Mouse (Mus musculus) liver, embryonic 15.5 days (tissue): ENCODE results near the gene Hpse2. TPM values are rescaled to one million over a fixed set of nuclear protein-coding genes. Genes with fewer than 3 reads are reported as not detected.

Experiments used
- ATAC-seq: fragments of 200-750 bp; cut with Nextera tagmentation; 2 replicates; pipeline ENCODE4 v1.8.0; 2017; ENCODE audit warnings: moderate number of reproducible peaks, mild to moderate bottlenecking, moderate library complexity; ENCODE audit not compliant: insufficient read depth
- H3K27ac ChIP-seq: fragments of 300-500 bp; sonication (generic); replicated peaks from 2 replicates; pipeline ENCODE4 v1.5.1; 2015; ENCODE audit warnings: mild to moderate bottlenecking, inconsistent platforms
- H3K27me3 ChIP-seq: fragments of 300-500 bp; sonication (generic); 2 replicates; pipeline ENCODE4 v1.6.1; 2015; ENCODE audit warnings: mild to moderate bottlenecking, inconsistent platforms
- H3K36me3 ChIP-seq: fragments of 300-500 bp; sonication (generic); replicated peaks from 2 replicates; pipeline ENCODE4 v1.6.1; 2015; ENCODE audit warnings: moderate library complexity, mild to moderate bottlenecking, inconsistent platforms
- H3K4me1 ChIP-seq: fragments of 300-500 bp; sonication (generic); replicated peaks from 2 replicates; pipeline ENCODE4 v1.6.1; 2015; ENCODE audit warnings: inconsistent platforms
- H3K4me2 ChIP-seq: fragments of 300-500 bp; sonication (generic); 2 replicates; pipeline ENCODE4 v1.6.1; 2015; ENCODE audit warnings: moderate library complexity, mild to moderate bottlenecking, inconsistent platforms
- H3K4me3 ChIP-seq: fragments of 300-500 bp; sonication (generic); replicated peaks from 2 replicates; pipeline ENCODE4 v1.5.1; 2015; ENCODE audit warnings: mild to moderate bottlenecking, inconsistent platforms
- H3K9ac ChIP-seq: fragments of 300-500 bp; sonication (generic); 2 replicates; pipeline ENCODE4 v1.6.1; 2015; ENCODE audit warnings: moderate library complexity, mild to moderate bottlenecking, inconsistent platforms
- H3K9me3 ChIP-seq: fragments of 300-500 bp; sonication (generic); replicated peaks from 2 replicates; pipeline ENCODE4 v1.6.1; 2016; ENCODE audit warnings: inconsistent platforms
- WGBS: fragments of 180-500 bp; shearing (Covaris S2); methylation state at CpG from one replicate; pipeline ENCODE4 v1.1.7; 2015; ENCODE audit warnings: mixed read lengths; ENCODE audit not compliant: insufficient replicate concordance; 5-methylcytosine and 5-hydroxymethylcytosine counted together
- polyA plus RNA-seq: library from polyadenylated mRNA; unstranded; fragments of >200 nt; fragmentation: Nextera tagmentation; extraction: Ambion mirVana; gene quantifications from 2 replicates; pipeline ENCODE4 v1.2.1, GENCODE M21; 2015

The Hpse2 gene
- polyA plus RNA-seq, 1 experiment from 2014 or later = not detected

GRCm38 (mm10) chr19:42948114-42948636 is 440.0 kb downstream of the Hpse2 start:
- no peak overlapping the region for H3K9ac ChIP-seq
- no peak overlapping the region for H3K4me2 ChIP-seq
- H3K27me3 ChIP-seq = no peaks in the 10 kb centered on the region
- H3K9me3 ChIP-seq = no peaks in the 10 kb centered on the region
- no peaks in the 10 kb centered on the region for H3K4me1 ChIP-seq
- ATAC-seq = no peak
- no peak overlapping the region for H3K27ac ChIP-seq
- H3K4me3 ChIP-seq = no peak overlapping the region
- no peaks in the 10 kb centered on the region for H3K36me3 ChIP-seq
- 23% methylated on average over 3 of the region's 3 CpGs for WGBS

- Histone ChIP-seq H3K27me3 (no peaks in the 10 kb centered on the region), H3K4me2 (no peak overlapping the region), H3K4me3 (no peak overlapping the region), H3K27ac (no peak overlapping the region), H3K9ac (no peak overlapping the region), H3K36me3 (no peaks in the 10 kb centered on the region), H3K9me3 (no peaks in the 10 kb centered on the region), H3K4me1 (no peaks in the 10 kb centered on the region)
- WGBS = 56% methylated on average over 1 of the region's 1 CpGs
- ATAC-seq = no peak
These were observed 450.6 kb downstream of the Hpse2 start for GRCm38 (mm10) chr19:42937544-42937943.

- 38% methylated on average over 9 of the region's 9 CpGs for WGBS
- ATAC-seq = no peak
- Histone ChIP-seq H3K9ac (no peak overlapping the region), H3K27ac (no peak overlapping the region), H3K4me1 (no peaks in the 10 kb centered on the region), H3K27me3 (no peaks in the 10 kb centered on the region), H3K9me3 (no peaks in the 10 kb centered on the region), H3K4me3 (no peak overlapping the region), H3K4me2 (no peak overlapping the region), H3K36me3 (no peaks in the 10 kb centered on the region)
These were observed 451.4 kb downstream of the Hpse2 start for GRCm38 (mm10) chr19:42936661-42937193.

- WGBS = 59% methylated on average over 3 of the region's 3 CpGs
- no peak overlapping the region for H3K4me3 ChIP-seq
These were observed 458.5 kb downstream of the Hpse2 start for GRCm38 (mm10) chr19:42929702-42930101.

GRCm38 (mm10) chr19:42928271-42928670 is 459.9 kb downstream of the Hpse2 start:
- 35% methylated on average over 2 of the region's 2 CpGs for WGBS
- Histone ChIP-seq H3K9ac (no peak overlapping the region), H3K27ac (no peak overlapping the region)

More at GRCm38 (mm10) chr19:42929702-42930101, 458.5 kb downstream of the Hpse2 start:
- H3K27ac ChIP-seq = no peak overlapping the region
- H3K4me2 ChIP-seq = no peak overlapping the region
- no peaks in the 10 kb centered on the region for H3K4me1 ChIP-seq
- H3K27me3 ChIP-seq = no peaks in the 10 kb centered on the region
- H3K9ac ChIP-seq = no peak overlapping the region
- no peaks in the 10 kb centered on the region for H3K36me3 ChIP-seq
- H3K9me3 ChIP-seq = no peaks in the 10 kb centered on the region
- ATAC-seq = no peak

GRCm38 (mm10) chr19:42922610-42923009 is 465.5 kb downstream of the Hpse2 start:
- H3K9ac ChIP-seq = no peak overlapping the region
- 30% methylated on average over 3 of the region's 3 CpGs for WGBS
- H3K27me3 ChIP-seq = no peaks in the 10 kb centered on the region
- H3K4me3 ChIP-seq = no peak overlapping the region
- H3K36me3 ChIP-seq = no peaks in the 10 kb centered on the region
- no peaks in the 10 kb centered on the region for H3K4me1 ChIP-seq
- no peaks in the 10 kb centered on the region for H3K9me3 ChIP-seq
- ATAC-seq = no peak
- no peak overlapping the region for H3K27ac ChIP-seq
- no peak overlapping the region for H3K4me2 ChIP-seq

More at GRCm38 (mm10) chr19:42928271-42928670, 459.9 kb downstream of the Hpse2 start:
- Histone ChIP-seq H3K36me3 (no peaks in the 10 kb centered on the region), H3K4me1 (no peaks in the 10 kb centered on the region), H3K9me3 (no peaks in the 10 kb centered on the region), H3K27me3 (no peaks in the 10 kb centered on the region), H3K4me3 (no peak overlapping the region), H3K4me2 (no peak overlapping the region)
- no peak for ATAC-seq

GRCm38 (mm10) chr19:42913703-42914102 is 474.5 kb downstream of the Hpse2 start:
- Histone ChIP-seq H3K27ac (no peak overlapping the region), H3K4me2 (no peak overlapping the region), H3K4me1 (no peaks in the 10 kb centered on the region), H3K9me3 (no peaks in the 10 kb centered on the region), H3K36me3 (no peaks in the 10 kb centered on the region), H3K9ac (no peak overlapping the region), H3K27me3 (no peaks in the 10 kb centered on the region), H3K4me3 (no peak overlapping the region)
- no peak for ATAC-seq
- 56% methylated on average over 5 of the region's 5 CpGs for WGBS

- Histone ChIP-seq H3K27ac (no peak overlapping the region), H3K27me3 (no peaks in the 10 kb centered on the region), H3K4me2 (no peak overlapping the region), H3K9ac (no peak overlapping the region), H3K36me3 (no peaks in the 10 kb centered on the region), H3K4me1 (no peaks in the 10 kb centered on the region), H3K4me3 (no peak overlapping the region), H3K9me3 (no peaks in the 10 kb centered on the region)
- no peak for ATAC-seq
- WGBS = 80% methylated on average over 4 of the region's 4 CpGs
These were observed 478.4 kb downstream of the Hpse2 start for GRCm38 (mm10) chr19:42909719-42910118.

GRCm38 (mm10) chr19:42908553-42908952 is 479.6 kb downstream of the Hpse2 start:
- H3K4me1 ChIP-seq = no peaks in the 10 kb centered on the region
- no peaks in the 10 kb centered on the region for H3K27me3 ChIP-seq
- H3K27ac ChIP-seq = no peak overlapping the region
- no peak for ATAC-seq
- no peak overlapping the region for H3K9ac ChIP-seq
- H3K36me3 ChIP-seq = no peaks in the 10 kb centered on the region
- no peaks in the 10 kb centered on the region for H3K9me3 ChIP-seq
- 65% methylated on average over 6 of the region's 6 CpGs for WGBS
- no peak overlapping the region for H3K4me2 ChIP-seq
- H3K4me3 ChIP-seq = no peak overlapping the region

GRCm38 (mm10) chr19:42906328-42906727 is 481.8 kb downstream of the Hpse2 start:
- no peak overlapping the region for H3K27ac ChIP-seq
- H3K9ac ChIP-seq = no peak overlapping the region
- no peaks in the 10 kb centered on the region for H3K27me3 ChIP-seq
- no peak overlapping the region for H3K4me2 ChIP-seq
- no peaks in the 10 kb centered on the region for H3K9me3 ChIP-seq
- no peak overlapping the region for H3K4me3 ChIP-seq
- H3K4me1 ChIP-seq = no peaks in the 10 kb centered on the region
- 65% methylated on average over 5 of the region's 5 CpGs for WGBS
- ATAC-seq = no peak
- no peaks in the 10 kb centered on the region for H3K36me3 ChIP-seq

- H3K36me3 ChIP-seq = no peaks in the 10 kb centered on the region
- no peak overlapping the region for H3K4me3 ChIP-seq
- no peaks in the 10 kb centered on the region for H3K27me3 ChIP-seq
- 41% methylated on average over 7 of the region's 7 CpGs for WGBS
- no peak overlapping the region for H3K27ac ChIP-seq
- no peak overlapping the region for H3K4me2 ChIP-seq
- H3K9me3 ChIP-seq = no peaks in the 10 kb centered on the region
- no peak overlapping the region for H3K9ac ChIP-seq
- H3K4me1 ChIP-seq = no peaks in the 10 kb centered on the region
- no peak for ATAC-seq
These were observed 483.4 kb downstream of the Hpse2 start for GRCm38 (mm10) chr19:42904726-42905125.

GRCm38 (mm10) chr19:42904240-42904639 is 483.9 kb downstream of the Hpse2 start:
- Histone ChIP-seq H3K36me3 (no peaks in the 10 kb centered on the region), H3K4me3 (no peak overlapping the region), H3K27me3 (no peaks in the 10 kb centered on the region), H3K4me2 (no peak overlapping the region), H3K9me3 (no peaks in the 10 kb centered on the region), H3K9ac (no peak overlapping the region), H3K27ac (no peak overlapping the region), H3K4me1 (no peaks in the 10 kb centered on the region)
- no peak for ATAC-seq
- 62% methylated on average over 4 of the region's 4 CpGs for WGBS
